Mouse (Mus musculus): ENCODE measurements around the gene Mtch1.
"Not testable (repeated sequence)": the region's sequence is repeated elsewhere in the genome, so short reads cannot be mapped to it uniquely, and the experiment has no call there.

Mtch1 gene

DNA sequence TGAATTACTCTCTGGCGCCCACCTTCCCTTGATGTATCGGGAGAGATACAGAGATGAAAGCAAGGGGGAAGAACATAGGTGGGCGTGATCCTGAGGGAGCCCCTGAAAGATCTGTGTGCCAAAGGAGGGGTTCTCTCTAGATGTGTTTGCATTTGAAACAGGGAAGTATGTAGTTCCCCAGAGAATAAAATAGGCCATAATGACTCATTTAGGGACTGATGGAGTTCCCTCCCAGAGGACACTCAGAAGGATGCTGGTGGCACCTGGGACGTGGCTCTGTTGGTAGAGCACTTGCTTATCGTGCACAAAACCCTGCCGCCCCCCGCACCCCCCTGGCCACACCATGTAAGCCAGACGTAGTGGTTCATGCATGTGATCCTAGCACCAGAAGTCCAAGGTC, 15.4 kb upstream of the Mtch1 start:
- no peak for DNase-seq (ENCODE audit: extremely low read depth, insufficient read length, low spot score)

DNA sequence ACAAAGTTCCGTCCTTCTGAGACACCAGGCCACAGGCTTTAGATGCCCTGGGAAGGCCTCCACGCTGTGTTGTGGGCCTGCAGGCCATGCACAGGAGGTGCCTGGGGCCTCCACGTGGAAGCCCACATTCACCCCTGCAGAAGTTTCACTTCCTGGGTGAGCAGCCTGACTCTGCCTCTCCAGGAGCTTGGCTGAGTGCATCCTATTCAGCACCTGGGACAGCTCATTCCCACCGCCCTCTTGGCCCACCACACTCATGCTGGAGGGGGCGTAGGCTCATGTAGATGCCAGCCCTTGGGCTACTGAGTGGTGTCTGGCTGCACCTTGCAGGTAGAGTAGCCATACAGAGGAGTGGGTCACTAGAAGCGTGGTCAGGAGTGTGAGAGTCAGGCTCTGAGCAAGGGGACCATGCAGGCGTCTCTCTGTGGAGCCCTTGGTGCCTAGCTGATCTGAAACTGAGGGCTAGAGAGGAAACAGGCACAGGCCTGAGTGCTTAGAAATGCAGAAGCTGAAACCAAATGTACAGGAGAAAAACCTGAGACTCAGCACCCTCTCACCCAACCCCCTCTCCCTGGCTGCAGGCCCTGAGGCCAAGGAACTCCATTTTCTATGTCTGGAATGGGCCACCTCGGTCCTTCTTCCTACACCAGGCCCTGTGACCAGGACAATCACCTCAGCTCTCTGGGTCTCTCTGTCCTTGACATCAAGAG, 14.4 kb upstream of the Mtch1 start:
- no peak for DNase-seq (ENCODE audit: extremely low read depth, insufficient read length, low spot score)

DNA sequence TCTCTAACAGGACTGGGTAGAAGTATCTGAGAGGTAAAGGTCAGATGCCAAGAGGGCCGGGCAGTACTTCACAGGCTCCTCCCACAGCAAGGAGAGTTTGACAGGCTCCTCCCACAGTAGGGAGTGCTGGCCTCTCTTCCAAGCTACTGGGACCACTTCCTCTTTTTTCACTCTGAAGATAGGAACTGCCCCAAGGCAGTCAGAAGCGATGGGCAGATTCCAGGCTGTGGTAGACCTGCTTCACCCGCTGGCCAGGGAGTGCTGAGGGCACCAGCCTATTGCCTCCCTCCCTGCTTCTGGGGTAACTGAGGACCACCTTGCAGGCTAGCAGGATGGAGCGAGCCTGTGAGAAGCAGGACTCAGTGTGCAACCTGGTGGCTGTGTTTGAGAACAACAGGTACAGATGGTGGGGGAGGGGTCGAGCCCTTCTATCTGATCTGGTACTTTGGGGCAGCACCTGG, 13.1 kb upstream of the Mtch1 start, which contains the start of gene Fgd2:
Gene Fgd2, plus strand, starts transcription at position 154 of the 461 bp plus-strand sequence.
- DNase-seq (ENCODE audit: extremely low read depth, insufficient read length, low spot score), result no peak

GRCm38 (mm10) chr17:29358928-29359327, 11.2 kb upstream of the Mtch1 start:
- no peak for DNase-seq (ENCODE audit: extremely low read depth, insufficient read length, low spot score)

GRCm38 (mm10) chr17:29356882-29357281, 9.1 kb upstream of the Mtch1 start:
- no peak for DNase-seq (ENCODE audit: extremely low read depth, insufficient read length, low spot score)

- DNase-seq (ENCODE audit: extremely low read depth, insufficient read length, low spot score), result no peak
Observed at GRCm38 (mm10) chr17:29356479-29356856, 8.7 kb upstream of the Mtch1 start.

GRCm38 (mm10) chr17:29355841-29356478, 8.2 kb upstream of the Mtch1 start:
- DNase-seq (ENCODE audit: extremely low read depth, insufficient read length, low spot score), result no peak

DNA sequence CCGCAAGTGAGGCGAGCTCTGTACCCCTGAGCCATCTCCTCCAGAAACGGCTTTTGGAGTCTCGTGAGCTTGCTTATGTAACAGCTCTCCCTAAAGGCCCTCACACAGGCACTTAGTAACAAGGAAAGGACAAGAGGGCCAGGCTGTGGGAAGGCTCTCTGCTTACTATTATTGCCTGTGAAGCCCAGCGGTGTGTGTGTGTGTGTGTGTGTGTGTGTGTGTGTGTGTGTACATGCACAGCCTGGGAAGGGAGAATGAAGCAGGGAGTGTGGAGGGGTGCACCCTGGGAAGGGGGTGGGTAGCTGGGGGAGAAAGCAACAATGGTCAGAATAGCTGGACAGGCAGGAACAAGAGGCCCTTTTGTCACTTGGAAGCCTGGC, 7.7 kb upstream of the Mtch1 start:
- DNase-seq (ENCODE audit: extremely low read depth, insufficient read length, low spot score), result no peak

- DNase-seq (ENCODE audit: extremely low read depth, insufficient read length, low spot score), result not testable (repeated sequence)
Observed at GRCm38 (mm10) chr17:29351056-29351455, 3.3 kb upstream of the Mtch1 start.

DNA sequence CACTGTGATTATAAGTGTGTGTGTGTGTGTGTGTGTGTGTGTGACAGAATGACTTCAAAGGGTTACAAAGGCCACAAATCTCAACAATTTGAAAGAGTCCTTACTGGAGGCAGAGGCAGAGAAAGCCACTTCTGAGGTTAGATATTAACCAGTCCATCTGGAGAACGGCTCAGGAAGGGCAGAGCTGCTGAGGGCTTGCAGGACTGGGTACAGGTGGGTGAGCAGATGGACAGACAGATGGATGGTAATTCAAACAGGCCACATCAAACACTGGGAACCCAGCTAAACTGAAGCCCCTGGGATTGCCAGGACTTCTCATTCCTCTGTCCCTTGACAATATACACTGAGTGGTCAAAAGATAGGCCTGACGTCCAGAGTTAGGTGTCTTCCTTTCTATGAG, 1.3 kb upstream of the Mtch1 start:
- no peak for DNase-seq (ENCODE audit: extremely low read depth, insufficient read length, low spot score)

- DNase-seq (ENCODE audit: extremely low read depth, insufficient read length, low spot score), result no peak
Observed at GRCm38 (mm10) chr17:29347126-29347644, 549 bp downstream of the Mtch1 start.

DNA sequence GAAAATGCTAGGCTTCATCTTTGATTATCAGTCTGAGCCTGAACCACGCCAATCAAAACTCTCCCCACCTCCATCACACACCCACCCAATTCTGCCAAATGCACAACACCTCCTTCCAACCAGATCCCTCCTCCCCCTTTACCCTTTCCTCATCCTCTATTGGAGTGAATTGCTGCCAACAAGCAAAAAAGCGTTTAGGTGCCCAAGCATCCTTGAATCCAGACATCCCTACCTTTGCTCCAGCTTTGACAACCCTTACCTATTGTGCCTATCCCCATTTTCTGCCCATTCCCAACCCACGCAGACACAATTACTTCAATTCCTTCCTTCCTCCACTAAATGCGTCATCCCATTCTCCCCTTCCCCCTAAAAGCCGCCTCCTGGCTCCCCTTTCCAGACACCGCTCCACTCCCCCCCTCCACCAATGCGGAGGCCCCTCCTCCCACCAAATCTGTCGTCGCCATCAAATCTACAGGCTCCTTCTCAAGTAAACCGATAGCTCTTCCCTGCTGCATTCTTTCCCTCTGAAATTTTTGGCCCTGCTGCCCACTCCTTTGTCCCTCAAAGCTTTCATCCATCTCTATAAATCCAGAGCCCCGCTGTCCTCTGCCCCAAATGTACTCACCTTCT, 1.1 kb downstream of the Mtch1 start:
- peak; percentile 49 for DNase-seq (ENCODE audit: extremely low read depth, insufficient read length, low spot score)

- no peak for DNase-seq (ENCODE audit: extremely low read depth, insufficient read length, low spot score)
Observed at GRCm38 (mm10) chr17:29345272-29345671, 2.5 kb downstream of the Mtch1 start.

DNA sequence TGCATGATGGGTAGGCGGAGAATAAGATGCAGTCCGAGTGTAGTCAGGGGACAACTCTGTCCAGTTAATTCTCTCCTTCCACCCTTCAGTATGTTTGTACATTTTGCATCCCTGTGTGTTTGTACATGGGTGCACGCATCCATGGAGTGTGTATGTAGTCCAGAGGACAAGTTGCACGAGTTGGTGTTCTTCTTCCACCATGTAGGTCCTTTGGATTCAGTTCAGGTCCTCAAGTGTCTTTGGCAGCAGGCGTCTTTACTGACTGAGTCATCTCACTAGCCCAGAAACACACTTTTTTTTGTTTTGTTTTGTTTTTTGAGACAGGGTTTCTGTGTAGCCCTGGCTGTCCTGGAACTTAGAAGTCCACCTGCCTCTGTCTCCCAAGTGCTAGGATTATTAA, 4.5 kb downstream of the Mtch1 start:
- DNase-seq (ENCODE audit: extremely low read depth, insufficient read length, low spot score), result no peak

- DNase-seq (ENCODE audit: extremely low read depth, insufficient read length, low spot score), result no peak
Observed at GRCm38 (mm10) chr17:29342010-29342910, 5.5 kb downstream of the Mtch1 start.

GRCm38 (mm10) chr17:29341591-29342003, 6.1 kb downstream of the Mtch1 start:
- DNase-seq (ENCODE audit: extremely low read depth, insufficient read length, low spot score), result no peak

GRCm38 (mm10) chr17:29340406-29341261, 7.1 kb downstream of the Mtch1 start:
- no peak for DNase-seq (ENCODE audit: extremely low read depth, insufficient read length, low spot score)

GRCm38 (mm10) chr17:29339170-29339768, 8.5 kb downstream of the Mtch1 start:
- no peak for DNase-seq (ENCODE audit: extremely low read depth, insufficient read length, low spot score)
